Mouse (Mus musculus) embryonic facial prominence, embryonic 12.5 days (tissue): ENCODE results near the gene Iah1. TPM values are rescaled to one million over a fixed set of nuclear protein-coding genes. Genes with fewer than 3 reads are reported as not detected.
A peak's percentile ranks its signal among the peaks of the same experiment; 100 is the strongest.

Experiments used
- ATAC-seq: fragments of 200-750 bp; cut with Nextera tagmentation; 2 replicates; pipeline ENCODE4 v1.8.0; 2017; ENCODE audit not compliant: insufficient number of reproducible peaks, insufficient read depth, low FRiP score, low TSS enrichment
- H3K27ac ChIP-seq: fragments of 300-500 bp; sonication (generic); 2 replicates; pipeline ENCODE4 v1.5.1; 2016; ENCODE audit warnings: mild to moderate bottlenecking
- H3K27me3 ChIP-seq: fragments of 300-500 bp; sonication (generic); 2 replicates; pipeline ENCODE4 v1.6.1; 2016; ENCODE audit warnings: mild to moderate bottlenecking, moderate library complexity
- H3K36me3 ChIP-seq: fragments of 300-500 bp; sonication (generic); 2 replicates; pipeline ENCODE4 v1.6.1; 2016; ENCODE audit warnings: mild to moderate bottlenecking
- H3K4me1 ChIP-seq: fragments of 300-500 bp; sonication (generic); 2 replicates; pipeline ENCODE4 v1.6.1; 2016
- H3K4me2 ChIP-seq: fragments of 300-500 bp; sonication (generic); replicated peaks from 2 replicates; pipeline ENCODE4 v1.6.1; 2016; ENCODE audit warnings: mild to moderate bottlenecking, moderate library complexity
- H3K4me3 ChIP-seq: fragments of 300-500 bp; sonication (generic); 2 replicates; pipeline ENCODE4 v1.5.1; 2016; ENCODE audit warnings: mild to moderate bottlenecking
- H3K9ac ChIP-seq: fragments of 300-500 bp; sonication (generic); 2 replicates; pipeline ENCODE4 v1.6.1; 2016; ENCODE audit warnings: mild to moderate bottlenecking, moderate library complexity
- H3K9me3 ChIP-seq: fragments of 300-500 bp; sonication (generic); 2 replicates; pipeline ENCODE4 v1.6.1; 2016; ENCODE audit warnings: mild to moderate bottlenecking, moderate library complexity
- WGBS: fragments of 180-500 bp; shearing (Covaris S2); methylation state at CpG from one replicate; pipeline ENCODE4 v1.1.7; 2016; 5-methylcytosine and 5-hydroxymethylcytosine counted together
- polyA plus RNA-seq: library from polyadenylated mRNA; unstranded; fragments of >200 nt; fragmentation: Nextera tagmentation; extraction: Ambion mirVana; gene quantifications from 2 replicates; pipeline ENCODE4 v1.2.1, GENCODE M21; 2016

Gene Iah1
- polyA plus RNA-seq, 1 experiment from 2014 or later, result 58.1 TPM

DNA sequence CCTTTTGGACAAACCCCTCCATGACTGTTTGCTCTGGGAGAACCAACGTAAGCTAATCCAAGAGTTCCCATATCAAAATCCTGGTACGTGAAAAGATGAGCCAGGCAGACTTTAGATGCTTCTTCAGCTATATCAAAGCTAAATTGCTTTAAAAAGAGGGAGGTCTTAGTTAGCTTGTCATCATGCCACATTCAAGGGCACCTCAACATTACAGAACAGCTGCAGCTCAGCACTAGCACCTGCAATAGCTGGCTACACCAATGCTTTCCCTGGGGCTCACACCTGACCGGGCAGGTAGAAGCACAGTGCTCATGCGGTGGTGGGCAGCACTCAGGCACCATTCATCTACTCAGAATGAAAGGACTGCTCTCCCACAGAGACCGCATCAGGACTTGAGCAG lies 24.5 kb downstream of the Iah1 start:
- H3K9me3 ChIP-seq, result no peaks in the 10 kb centered on the region
- WGBS, result 92% methylated on average over 5 of the region's 5 CpGs
- no peaks in the 10 kb centered on the region for H3K27me3 ChIP-seq
- no peak overlapping the region for H3K4me2 ChIP-seq
- H3K4me3 ChIP-seq, result no peak overlapping the region
- H3K27ac ChIP-seq, result no peak overlapping the region
- ATAC-seq, result no peak
- H3K4me1 ChIP-seq, result no peaks in the 10 kb centered on the region
- H3K9ac ChIP-seq, result no peak overlapping the region
- peaks cover 40% of the 10 kb centered on the region for H3K36me3 ChIP-seq

DNA sequence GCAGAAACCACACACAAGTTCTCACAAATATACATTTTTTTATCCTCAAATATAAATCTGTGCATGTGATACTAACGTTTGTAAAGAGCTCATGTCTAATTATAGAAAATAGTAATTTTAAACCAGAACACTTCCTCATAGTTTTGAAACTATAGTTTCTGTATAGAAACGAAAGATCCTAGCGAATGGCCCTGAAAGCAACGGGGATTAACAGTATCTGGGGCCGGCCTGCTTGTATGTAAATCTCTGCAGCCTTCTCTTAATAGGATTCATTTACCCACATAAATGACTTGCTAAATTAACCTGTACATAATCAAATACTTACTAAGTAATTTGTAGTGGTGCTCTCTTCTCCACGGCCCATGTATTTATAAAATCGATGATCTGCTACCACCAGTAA lies 30.8 kb downstream of the Iah1 start:
- H3K4me1 ChIP-seq, result no peaks in the 10 kb centered on the region
- no peaks in the 10 kb centered on the region for H3K27me3 ChIP-seq
- no peak overlapping the region for H3K27ac ChIP-seq
- H3K4me2 ChIP-seq, result no peak overlapping the region
- ATAC-seq, result no peak
- peaks cover 37% of the 10 kb centered on the region for H3K36me3 ChIP-seq
- H3K4me3 ChIP-seq, result no peak overlapping the region
- 93% methylated on average over 7 of the region's 7 CpGs for WGBS
- no peaks in the 10 kb centered on the region for H3K9me3 ChIP-seq
- H3K9ac ChIP-seq, result no peak overlapping the region

DNA sequence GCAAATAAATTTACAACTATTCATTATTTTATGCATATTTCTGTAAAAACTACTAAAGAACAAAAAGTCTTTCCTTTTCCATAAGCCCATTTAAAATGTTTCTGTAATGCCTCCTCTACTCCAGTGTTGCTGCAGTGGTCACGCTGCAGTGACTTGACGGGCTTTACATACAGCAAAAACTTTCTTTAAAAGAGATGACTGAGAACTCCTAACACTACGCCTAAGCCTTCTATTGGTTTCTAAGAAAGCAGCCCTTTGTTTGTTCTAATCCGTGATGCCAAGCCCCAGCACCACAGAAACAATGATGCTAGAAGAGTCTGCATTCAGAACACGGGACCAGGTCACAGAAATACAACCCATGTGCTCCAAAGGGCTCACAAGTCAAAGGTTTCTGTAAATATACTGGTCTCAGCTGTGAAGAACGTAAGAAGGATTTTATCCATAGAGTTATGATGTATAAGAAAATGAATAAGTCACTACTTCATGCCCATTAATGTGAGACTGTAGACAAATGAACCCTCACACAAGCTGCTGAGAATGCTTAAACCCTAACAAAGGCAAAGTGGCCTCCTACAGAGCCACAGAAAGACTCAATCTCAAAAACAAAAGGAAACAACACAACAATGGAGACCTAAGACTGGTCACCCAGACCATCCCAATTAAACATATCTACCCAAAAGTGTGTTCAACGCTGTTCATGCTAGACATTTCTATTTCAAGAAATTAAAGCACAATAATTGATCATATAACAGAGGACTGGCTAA lies 34.1 kb downstream of the Iah1 start:
- Histone ChIP-seq H3K36me3 (peaks cover 54% of the 10 kb centered on the region), H3K4me3 (no peak overlapping the region), H3K4me1 (no peaks in the 10 kb centered on the region), H3K27me3 (no peaks in the 10 kb centered on the region), H3K9me3 (no peaks in the 10 kb centered on the region), H3K27ac (no peak overlapping the region), H3K4me2 (no peak overlapping the region), H3K9ac (no peak overlapping the region)
- ATAC-seq, result no peak
- WGBS, result 60% methylated on average over 7 of the region's 7 CpGs

DNA sequence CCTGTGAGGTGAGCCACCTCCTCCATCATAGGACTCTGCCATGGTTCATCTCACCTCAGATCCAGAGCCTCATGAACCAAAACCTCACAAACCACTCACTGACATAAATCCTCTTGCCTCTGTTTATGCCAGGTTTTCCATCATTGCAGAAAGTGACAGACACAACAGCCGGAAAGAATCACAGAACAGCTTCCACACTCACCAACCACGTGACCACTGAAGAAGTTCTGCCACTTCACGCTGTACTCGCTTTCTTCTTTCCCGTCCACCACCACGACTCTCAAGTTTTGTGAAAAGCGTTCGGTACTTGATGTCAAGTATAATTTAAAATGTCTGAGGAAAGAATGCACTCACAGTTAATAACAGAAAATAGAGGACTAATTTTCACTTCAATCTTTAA lies 37.5 kb downstream of the Iah1 start:
- Histone ChIP-seq H3K4me1 (no peaks in the 10 kb centered on the region), H3K9me3 (no peaks in the 10 kb centered on the region), H3K4me3 (no peak overlapping the region), H3K27me3 (no peaks in the 10 kb centered on the region), H3K4me2 (no peak overlapping the region), H3K27ac (no peak overlapping the region), H3K9ac (no peak overlapping the region), H3K36me3 (peaks cover 45% of the 10 kb centered on the region)
- WGBS, result 91% methylated on average over 8 of the region's 8 CpGs
- ATAC-seq, result no peak

DNA sequence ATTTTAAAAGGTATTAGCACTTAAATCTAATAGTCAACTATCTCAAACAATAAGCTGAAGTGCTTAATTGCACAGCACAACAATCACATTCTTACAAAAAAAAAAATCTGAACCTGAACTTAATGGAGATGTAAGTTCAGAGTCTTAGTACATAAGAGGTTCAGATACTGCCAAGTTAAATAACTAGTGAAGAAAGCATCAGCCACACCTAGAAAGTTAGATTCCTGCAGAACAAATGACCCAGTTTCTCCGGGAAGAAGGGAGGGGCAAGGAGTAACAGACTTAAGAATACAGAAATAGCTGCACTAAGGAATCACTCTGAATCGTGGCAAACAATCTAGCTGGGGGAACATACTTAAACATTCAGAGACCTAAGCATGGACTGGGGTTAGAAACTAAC lies 46.5 kb downstream of the Iah1 start:
- WGBS, result 86% methylated on average over 2 of the region's 2 CpGs
- Histone ChIP-seq H3K9me3 (no peaks in the 10 kb centered on the region), H3K4me1 (no peaks in the 10 kb centered on the region), H3K4me2 (no peak overlapping the region), H3K9ac (no peak overlapping the region), H3K4me3 (no peak overlapping the region), H3K27me3 (no peaks in the 10 kb centered on the region), H3K36me3 (no peaks in the 10 kb centered on the region), H3K27ac (no peak overlapping the region)
- no peak for ATAC-seq

DNA sequence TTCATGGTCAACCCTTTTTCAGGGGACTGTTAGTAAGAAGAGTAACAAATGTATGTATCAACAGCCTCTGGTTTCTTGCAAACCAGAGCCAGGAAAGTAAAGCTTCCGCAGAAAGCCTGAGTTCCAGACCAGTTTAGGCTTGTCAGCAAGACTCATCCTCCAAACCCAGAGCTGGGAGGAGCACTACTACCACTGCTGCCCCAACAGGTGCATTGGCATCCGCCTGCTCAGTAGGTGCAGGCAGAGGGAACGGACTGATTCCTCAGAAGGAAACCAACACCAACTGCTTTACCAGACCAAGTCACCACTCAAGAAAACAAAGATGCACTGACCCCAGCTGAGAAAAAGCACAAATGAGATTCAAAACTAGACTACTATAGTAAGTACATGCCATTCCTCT lies 47.0 kb downstream of the Iah1 start:
- WGBS, result 88% methylated on average over 3 of the region's 3 CpGs
- no peaks in the 10 kb centered on the region for H3K36me3 ChIP-seq
- no peak overlapping the region for H3K9ac ChIP-seq
- H3K4me3 ChIP-seq, result no peak overlapping the region
- ATAC-seq, result no peak
- H3K9me3 ChIP-seq, result no peaks in the 10 kb centered on the region
- no peaks in the 10 kb centered on the region for H3K27me3 ChIP-seq
- H3K27ac ChIP-seq, result no peak overlapping the region
- no peak overlapping the region for H3K4me2 ChIP-seq
- H3K4me1 ChIP-seq, result no peaks in the 10 kb centered on the region

DNA sequence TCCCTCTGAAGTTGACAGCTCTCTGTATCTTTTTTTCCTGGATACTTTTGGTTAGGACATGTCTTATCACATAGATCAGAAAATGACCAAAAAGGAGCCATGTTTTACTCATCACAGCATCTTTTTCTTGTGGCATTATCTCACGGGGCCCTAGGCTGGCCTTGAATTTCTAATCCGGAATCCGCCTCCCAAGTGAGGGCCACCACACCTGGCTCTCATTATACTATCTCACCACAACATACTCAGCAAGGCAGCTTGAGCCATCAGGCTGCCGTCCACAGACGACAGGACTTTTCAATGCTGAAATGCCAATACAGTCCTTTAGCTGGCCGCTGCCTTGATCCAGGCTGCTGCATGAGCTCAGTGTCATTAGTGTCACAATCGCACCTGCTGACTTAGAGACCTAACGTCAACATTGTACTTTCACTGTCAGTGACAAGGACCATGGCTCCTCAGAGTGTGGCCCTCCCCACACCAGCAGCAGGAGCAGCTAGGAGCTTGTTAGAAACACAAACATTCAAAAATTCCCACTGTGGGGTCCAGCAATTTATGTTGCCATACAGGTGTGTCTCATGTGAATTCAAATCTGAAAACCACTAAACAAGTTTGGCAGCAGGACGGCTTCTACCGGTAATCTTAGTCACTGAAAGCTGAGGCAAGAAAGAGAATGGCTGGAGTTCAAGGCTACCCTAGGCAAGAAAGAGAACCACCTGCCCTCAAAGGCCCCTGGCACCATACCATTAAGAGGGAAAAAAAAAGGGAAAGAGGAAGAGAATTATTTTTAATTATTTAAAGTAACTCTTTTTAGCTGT lies 48.6 kb downstream of the Iah1 start:
- Histone ChIP-seq H3K4me1 (no peaks in the 10 kb centered on the region), H3K27ac (no peak overlapping the region), H3K36me3 (no peaks in the 10 kb centered on the region), H3K9ac (no peak overlapping the region), H3K27me3 (no peaks in the 10 kb centered on the region), H3K4me2 (no peak overlapping the region), H3K9me3 (no peaks in the 10 kb centered on the region), H3K4me3 (no peak overlapping the region)
- WGBS, result 51% methylated on average over 10 of the region's 10 CpGs
- no peak for ATAC-seq

DNA sequence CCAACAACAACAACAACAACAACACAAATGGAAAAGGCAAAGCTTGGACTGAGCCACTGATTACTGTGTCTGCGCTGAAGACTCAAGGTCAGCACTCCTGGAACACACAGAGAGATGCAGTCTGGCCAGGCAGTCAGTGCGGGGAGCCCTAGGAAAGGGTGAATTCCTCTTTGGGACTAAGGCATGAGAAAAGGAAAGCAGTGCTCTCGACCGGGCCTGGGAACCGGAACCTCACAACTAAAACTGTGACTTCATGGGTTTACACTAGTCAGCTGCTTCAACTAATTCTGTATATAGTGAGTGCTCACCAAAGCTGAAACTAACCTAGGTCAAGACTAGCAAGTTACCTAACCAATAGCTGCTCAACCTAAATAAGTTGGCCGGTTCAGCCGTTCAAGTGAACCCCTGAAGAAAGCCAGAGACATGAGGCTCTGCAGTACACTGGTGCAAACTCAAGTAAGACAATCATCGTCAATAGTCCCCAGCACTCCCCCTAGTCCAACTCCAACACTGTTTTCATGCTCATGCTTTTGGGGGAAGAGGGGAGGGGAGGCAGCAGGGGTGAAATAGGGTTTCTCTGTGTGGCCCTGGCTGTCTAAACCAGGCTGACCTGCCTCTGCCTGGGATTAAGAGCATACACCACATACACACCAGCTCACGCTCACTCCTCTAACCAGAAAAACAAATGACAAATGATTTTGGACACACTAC lies 52.3 kb downstream of the Iah1 start:
- no peaks in the 10 kb centered on the region for H3K36me3 ChIP-seq
- no peak overlapping the region for H3K27ac ChIP-seq
- no peaks in the 10 kb centered on the region for H3K27me3 ChIP-seq
- H3K4me3 ChIP-seq, result no peak overlapping the region
- ATAC-seq, result no peak
- H3K9ac ChIP-seq, result no peak overlapping the region
- WGBS, result 93% methylated on average over 9 of the region's 9 CpGs
- H3K4me1 ChIP-seq, result no peaks in the 10 kb centered on the region
- no peak overlapping the region for H3K4me2 ChIP-seq
- no peaks in the 10 kb centered on the region for H3K9me3 ChIP-seq

DNA sequence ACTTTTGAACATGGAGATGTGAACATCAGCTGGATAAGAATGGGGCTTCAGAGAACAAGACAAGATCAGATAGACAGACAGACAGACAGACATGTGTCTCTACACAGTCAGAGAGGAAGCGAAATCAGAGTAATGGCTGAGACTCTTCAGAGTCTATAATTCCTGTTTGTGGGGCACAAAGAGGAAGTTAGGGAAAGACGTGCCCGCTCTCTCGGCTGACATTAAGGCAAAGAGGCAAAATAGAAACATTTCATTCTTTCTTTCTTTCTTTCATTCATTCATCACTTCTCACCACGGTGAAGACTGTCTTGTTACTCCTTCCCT lies 52.9 kb downstream of the Iah1 start:
- no peak overlapping the region for H3K9ac ChIP-seq
- H3K4me1 ChIP-seq, result no peaks in the 10 kb centered on the region
- H3K27ac ChIP-seq, result no peak overlapping the region
- ATAC-seq, result no peak
- no peak overlapping the region for H3K4me2 ChIP-seq
- WGBS, result 97% methylated on average over 5 of the region's 5 CpGs
- no peaks in the 10 kb centered on the region for H3K9me3 ChIP-seq
- no peaks in the 10 kb centered on the region for H3K36me3 ChIP-seq
- no peaks in the 10 kb centered on the region for H3K27me3 ChIP-seq
- H3K4me3 ChIP-seq, result no peak overlapping the region

DNA sequence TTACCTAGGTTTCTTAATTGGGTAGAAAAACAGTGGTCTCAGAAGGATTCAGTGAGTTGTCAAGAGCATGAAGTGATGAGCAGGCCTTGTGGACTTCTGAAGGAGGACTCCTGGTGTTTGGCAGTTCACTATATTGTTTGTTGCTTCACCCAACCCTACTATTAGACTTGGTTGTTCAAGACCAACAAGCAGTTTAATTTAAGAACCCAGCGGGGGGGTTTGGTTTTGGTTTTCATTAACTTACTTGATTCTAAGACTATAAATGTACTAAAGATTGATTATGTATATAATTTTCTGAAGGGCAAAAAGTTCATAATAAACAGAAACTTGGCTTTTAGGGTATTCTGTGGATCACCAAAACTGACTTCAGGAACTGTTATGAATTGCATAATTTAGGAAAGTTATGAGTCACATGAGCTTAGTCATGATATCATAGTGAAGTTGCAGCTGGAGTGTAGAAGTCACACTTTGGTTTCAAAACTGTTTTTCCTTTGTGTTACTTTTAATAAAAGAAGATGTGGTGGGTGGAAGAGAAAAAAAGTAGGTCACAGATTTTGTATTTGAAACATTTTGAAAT lies 53.9 kb downstream of the Iah1 start:
- H3K27ac ChIP-seq, result no peak overlapping the region
- no peak overlapping the region for H3K4me3 ChIP-seq
- 90% methylated on average over 1 of the region's 1 CpGs for WGBS
- H3K27me3 ChIP-seq, result no peaks in the 10 kb centered on the region
- no peaks in the 10 kb centered on the region for H3K4me1 ChIP-seq
- no peak overlapping the region for H3K9ac ChIP-seq
- H3K36me3 ChIP-seq, result no peaks in the 10 kb centered on the region
- no peaks in the 10 kb centered on the region for H3K9me3 ChIP-seq
- ATAC-seq, result no peak
- H3K4me2 ChIP-seq, result no peak overlapping the region

DNA sequence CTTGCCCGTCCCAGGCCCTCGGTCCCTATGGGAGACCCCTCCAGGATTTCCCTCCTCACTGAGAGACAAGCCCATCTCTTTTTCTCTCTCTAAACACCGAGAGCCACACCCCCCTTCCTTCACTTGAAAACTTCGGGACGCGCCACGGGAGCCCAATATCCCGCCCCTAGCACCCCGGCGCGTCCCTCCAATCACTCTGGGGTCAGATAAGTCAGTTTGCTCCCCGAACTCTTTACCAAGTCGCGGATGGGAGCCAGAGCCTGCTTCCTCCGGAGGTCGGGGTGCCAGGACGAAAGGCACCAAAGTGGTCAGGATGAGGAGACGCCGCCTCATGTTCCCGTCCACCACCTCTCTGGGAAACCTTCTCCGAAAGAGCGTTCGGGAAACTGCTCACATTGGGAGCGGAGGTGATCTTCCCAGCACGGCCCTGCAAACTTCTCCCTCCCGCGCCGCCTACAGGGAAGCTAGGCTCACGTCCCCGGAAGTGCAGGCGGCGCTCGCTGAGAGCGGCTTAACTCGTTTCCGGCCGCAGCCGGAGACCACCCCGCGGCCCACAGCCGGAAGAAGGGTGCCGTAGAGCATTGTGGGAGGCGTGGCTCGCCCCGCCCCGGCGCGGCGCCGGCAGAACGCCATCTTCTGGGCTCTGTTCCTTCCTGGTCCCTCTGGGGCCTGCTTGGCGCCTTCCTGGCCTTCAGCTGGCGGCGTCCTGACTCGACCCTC lies 57.1 kb downstream of the Iah1 start, which contains the start of gene Adam17:
Gene Adam17, minus strand, starts transcription at position 533 of the 720 bp plus-strand sequence.
- H3K4me3 ChIP-seq, result peak within 1 kb of the TSS; percentile 55
- no peaks in the 10 kb centered on the region for H3K36me3 ChIP-seq
- under 1% methylated on average over 55 of the region's 55 CpGs for WGBS
- peak; percentile 97 for ATAC-seq
- H3K9me3 ChIP-seq, result no peaks in the 10 kb centered on the region
- H3K9ac ChIP-seq, result peak within 1 kb of the TSS; percentile 70
- peak within 1 kb of the TSS; percentile 76 for H3K4me2 ChIP-seq
- H3K27me3 ChIP-seq, result no peaks in the 10 kb centered on the region
- no peaks in the 10 kb centered on the region for H3K4me1 ChIP-seq
- peak within 1 kb of the TSS; percentile 91 for H3K27ac ChIP-seq
